Mouse (Mus musculus): ENCODE measurements around the gene Hist1h2be.

DNA sequence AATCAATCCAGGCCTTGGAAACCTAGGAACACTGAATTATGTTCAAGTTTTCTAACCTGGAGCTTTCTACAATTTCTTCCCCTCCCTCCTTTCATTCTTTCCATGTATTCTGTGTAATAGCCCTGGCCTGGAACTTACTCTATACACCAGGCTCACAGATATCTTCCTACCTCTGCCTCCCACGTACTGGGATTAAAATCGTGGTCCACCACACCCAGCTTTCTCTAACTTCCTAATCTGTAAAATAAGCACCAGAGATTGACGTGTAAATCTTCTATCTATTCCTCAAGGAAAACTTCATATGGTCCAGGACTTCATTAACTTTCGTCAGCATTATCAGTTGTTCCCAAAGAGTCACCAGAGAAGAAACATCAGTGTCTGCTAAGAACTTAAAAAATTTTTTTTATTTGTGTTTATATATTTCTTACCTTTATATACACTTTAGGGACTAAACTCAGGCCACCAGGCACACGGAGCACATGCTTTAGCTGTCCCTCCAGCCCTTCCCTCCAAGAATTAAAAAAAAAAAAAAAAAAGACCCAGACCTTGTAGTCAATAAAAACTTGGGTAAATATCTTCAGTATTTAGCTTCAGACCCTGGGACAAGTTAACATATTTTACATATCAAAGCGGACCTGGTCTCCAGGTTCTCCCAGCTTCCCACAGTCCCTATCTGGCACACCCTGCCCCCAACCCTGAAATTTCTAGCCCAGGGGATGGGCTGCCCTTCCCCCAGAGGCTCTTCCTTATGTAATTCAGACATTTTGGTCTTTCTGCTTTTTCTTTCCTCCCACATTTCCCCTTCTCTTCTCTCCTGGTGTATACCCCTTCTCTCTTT lies 38.5 kb downstream of the Hist1h2be start:
- TF ChIP-seq POLR2A (IDR thresholded peaks at IDR 0.05; ENCODE audit: borderline replicate concordance, extremely low read depth, low read depth, low read length) (no peak), CTCF (IDR thresholded peaks at IDR 0.05; ENCODE audit: insufficient read depth, low read length) (no peak)

Measured in lung, adult 2 months (tissue).